Mouse (Mus musculus) urinary bladder, adult 2 months (tissue): ENCODE results near the gene Tubg2. TPM values are rescaled to one million over a fixed set of nuclear protein-coding genes. Genes with fewer than 3 reads are reported as not detected.
"Not testable (repeated sequence)": the region's sequence is repeated elsewhere in the genome, so short reads cannot be mapped to it uniquely, and the experiment has no call there.

Source experiments
- DNase-seq: peaks from one replicate; pipeline ENCODE4 v3.0.0; 2022; ENCODE audit warnings: low spot score
- polyA plus RNA-seq: library from polyadenylated mRNA; depleted of rRNA; stranded (reverse); fragments of >200 nt; gene quantifications from 2 replicates; pipeline ENCODE4 v1.2.3, GENCODE M21; 2012; rRNA removed

The Tubg2 gene
- 3.3 and 5.0 TPM in 2 replicates for polyA plus RNA-seq

- DNase-seq: no peak
These were observed at the start of gene Tubg2 for GRCm38 (mm10) chr11:101155728-101156371. TSS of gene Tubg2 (plus strand) at chr11:101155907.

DNA sequence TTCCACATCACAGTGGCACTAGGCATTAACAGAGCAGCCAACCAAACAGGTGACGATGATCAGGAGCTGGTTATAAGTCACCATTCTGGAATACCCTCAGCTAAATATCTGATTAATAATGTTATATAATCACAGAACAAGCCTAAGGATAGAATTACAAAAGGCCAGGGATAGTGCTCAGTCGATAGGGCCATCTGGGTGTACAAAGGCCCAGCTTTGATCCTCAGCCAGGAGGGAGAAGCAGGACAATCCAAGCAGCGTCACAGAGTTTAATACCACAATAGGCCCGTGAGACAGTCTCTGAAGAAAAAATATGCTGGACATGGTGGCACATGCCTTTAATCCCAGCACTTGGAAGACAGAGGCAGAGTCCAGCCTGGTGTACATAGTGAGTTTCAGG is 46.4 kb upstream of the Tubg2 start:
- DNase-seq: no peak

DNA sequence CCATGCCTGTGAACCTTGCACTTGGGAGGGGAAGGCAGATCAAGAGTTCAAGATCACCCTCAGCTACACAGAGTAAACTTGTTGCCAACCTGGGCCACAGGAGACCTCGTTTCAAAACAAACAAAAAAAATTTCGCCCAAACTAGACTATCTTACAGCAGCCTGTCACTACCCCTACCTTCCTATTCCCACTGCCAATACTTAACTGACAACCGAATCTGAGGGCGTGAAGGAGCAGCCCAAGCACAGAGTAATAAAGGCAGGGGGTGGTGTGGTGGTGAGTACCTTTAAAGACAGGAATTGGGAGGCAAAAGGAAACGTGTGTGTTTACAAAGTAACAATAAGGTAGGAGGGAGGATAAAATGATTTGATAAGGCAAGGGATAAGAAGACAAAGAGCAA is 45.0 kb upstream of the Tubg2 start:
- no peak for DNase-seq

DNA sequence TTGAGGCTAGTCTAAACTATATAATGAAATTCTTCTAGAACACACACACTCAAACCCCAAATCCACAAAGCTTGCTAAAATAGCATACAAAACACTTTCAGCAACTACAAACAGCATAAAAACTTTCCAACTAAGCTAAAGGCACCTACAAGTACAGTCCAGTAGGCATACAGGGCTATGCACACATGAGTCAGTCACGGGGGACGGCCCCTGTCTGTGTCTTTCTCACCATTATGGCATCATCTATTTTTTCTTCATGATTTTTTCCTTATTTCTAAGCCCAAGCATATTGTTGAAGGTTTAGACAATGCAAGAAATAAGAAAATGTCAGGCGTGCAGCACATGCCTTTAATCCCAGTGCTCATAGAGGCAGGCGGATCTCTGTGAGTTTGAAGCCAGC is 44.5 kb upstream of the Tubg2 start:
- DNase-seq: no peak

DNA sequence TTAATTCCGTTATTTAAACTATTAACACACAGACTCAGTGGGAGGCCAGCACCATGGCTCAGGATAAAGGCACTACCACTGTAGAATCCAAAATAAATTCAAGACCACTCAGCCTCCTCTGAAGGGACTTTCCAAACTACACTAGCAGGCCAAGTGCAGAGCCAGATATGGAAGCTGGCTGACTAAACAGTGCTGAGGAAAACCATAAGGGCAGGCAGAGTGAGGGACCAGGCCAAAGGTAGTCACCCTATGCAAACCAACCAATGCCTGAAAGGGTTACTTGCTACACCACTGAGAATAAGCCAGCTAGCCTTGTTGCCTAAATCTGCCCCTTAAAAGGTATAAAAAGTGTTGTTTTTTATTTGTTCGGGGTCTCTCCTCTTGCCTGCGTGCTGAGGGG is 43.5 kb upstream of the Tubg2 start:
- DNase-seq: no peak

DNA sequence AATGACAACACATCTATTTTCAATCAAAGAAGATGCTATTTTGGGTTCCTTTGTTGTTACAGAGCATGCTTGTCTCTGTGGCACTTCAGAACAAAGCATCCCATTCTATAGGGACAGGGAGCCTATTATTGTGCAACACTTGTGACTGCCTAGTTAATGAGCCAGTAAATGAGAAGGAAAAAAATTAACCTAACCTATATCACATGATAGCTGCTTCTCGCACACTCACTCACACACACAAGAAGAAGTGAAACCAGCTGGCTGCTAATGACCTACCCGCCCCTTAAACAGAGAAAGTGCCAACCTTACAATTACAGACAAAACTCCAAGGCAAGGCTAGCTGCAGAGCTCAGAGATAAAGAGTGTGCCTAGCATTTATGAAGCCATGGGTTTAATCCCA is 40.1 kb upstream of the Tubg2 start:
- no peak for DNase-seq

DNA sequence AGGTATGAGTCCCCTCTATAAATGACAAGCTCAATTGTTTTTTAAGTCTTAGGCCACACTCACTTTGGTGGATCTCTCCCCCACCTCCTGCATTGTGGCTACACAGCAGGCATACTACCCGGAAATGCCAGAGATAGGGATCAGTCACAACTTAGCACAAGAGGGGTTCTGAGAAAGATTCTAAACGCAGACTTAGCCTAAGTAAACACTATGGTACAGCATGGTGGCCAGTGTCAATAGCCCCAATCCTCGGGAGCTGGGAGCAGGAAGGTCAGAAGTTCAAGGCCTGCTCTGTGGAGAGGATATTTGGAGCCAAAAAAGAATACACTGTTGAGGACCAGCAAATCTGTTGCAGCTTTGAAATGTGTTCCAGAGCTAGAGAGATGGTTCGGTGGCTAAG is 37.6 kb upstream of the Tubg2 start:
- DNase-seq: no peak

DNA sequence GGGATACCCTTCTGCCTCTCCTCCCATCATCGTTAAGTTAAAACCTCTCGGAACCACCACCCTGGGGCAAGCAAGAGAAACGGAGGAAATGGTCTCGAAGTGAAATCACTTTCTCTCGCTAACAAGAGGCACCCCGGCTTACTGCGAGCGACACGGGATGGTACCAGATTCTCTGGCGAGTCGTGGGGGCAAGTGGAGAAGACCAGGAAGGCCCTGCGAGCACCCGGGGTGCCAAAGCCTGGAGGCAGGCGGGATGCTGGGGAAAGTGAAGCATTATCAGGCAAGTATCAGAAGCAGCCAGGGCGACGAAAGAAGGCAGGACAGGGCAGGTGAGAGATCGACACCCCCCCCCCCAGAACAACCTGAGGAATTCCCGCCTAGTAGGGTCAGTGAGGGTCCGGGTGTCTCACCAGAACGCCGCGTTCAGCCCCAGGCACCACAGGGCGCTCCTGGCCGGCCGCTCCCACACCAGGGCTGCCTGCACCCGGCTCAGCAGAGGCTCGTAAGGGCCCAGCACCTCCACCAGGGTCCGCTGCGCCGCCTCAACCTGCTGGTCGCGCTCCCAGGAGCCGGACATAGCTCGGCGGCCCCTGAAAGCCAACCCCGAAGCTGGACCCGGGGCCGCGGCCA is 36.5 kb upstream of the Tubg2 start:
- no peak for DNase-seq

GRCm38 (mm10) chr11:101119761-101120544 is 35.8 kb upstream of the Tubg2 start, which contains the start of the genes Retreg3 and Tubg1:
TSS of gene Retreg3 (minus strand) at chr11:101119893.
TSS of gene Tubg1 (plus strand) at chr11:101119938.
- peak; percentile 97 for DNase-seq

- no peak for DNase-seq
These were observed 35.0 kb upstream of the Tubg2 start for GRCm38 (mm10) chr11:101120545-101121188.

DNA sequence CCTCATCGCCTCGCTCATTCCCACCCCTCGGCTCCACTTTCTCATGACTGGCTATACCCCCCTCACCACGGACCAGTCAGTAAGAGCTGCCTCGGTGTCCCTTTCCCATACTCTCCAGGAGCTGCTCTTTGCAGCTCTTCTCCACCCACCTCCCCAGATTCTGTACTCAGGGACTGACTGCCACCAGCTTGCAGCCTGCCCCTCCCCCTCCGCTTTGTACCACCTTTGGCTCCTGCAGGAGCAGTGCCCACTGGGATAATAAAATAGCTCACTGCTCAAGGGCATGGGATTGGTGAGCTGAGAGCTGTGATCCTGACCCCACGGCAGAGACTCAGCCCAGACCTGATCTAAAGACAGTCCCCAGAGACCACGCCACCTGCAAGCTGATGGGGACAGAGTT is 31.2 kb upstream of the Tubg2 start:
- not testable (repeated sequence) for DNase-seq

- not testable (repeated sequence) for DNase-seq
These were observed 30.7 kb upstream of the Tubg2 start for GRCm38 (mm10) chr11:101125008-101125407.

GRCm38 (mm10) chr11:101127075-101127474 is 28.6 kb upstream of the Tubg2 start:
- DNase-seq: no peak

GRCm38 (mm10) chr11:101128996-101129577 is 26.6 kb upstream of the Tubg2 start:
- no peak for DNase-seq

- no peak for DNase-seq
These were observed 25.5 kb upstream of the Tubg2 start for GRCm38 (mm10) chr11:101130056-101130756.

DNA sequence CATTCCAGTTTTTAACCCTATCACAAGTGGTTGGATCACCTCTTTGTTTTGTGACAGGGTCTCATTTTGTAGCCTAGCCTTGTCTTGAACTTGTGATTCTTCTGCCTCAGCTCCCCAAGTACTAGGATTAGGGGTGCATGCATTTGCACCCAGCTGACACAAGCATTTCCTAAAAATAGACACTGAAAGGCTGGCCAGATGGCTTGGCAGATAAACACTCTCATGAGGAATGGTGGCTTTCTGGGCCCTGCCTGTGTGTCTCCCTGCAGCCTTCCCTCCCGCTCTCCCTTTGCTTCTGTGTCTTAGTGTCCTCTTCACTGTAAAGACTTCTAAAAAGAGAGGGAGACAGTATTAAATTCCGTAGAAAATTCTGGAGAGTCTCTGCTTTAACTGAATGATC is 24.5 kb upstream of the Tubg2 start:
- no peak for DNase-seq

GRCm38 (mm10) chr11:101131701-101132100 is 24.0 kb upstream of the Tubg2 start:
- DNase-seq: no peak

- no peak for DNase-seq
These were observed 22.7 kb upstream of the Tubg2 start for GRCm38 (mm10) chr11:101133037-101133436.

DNA sequence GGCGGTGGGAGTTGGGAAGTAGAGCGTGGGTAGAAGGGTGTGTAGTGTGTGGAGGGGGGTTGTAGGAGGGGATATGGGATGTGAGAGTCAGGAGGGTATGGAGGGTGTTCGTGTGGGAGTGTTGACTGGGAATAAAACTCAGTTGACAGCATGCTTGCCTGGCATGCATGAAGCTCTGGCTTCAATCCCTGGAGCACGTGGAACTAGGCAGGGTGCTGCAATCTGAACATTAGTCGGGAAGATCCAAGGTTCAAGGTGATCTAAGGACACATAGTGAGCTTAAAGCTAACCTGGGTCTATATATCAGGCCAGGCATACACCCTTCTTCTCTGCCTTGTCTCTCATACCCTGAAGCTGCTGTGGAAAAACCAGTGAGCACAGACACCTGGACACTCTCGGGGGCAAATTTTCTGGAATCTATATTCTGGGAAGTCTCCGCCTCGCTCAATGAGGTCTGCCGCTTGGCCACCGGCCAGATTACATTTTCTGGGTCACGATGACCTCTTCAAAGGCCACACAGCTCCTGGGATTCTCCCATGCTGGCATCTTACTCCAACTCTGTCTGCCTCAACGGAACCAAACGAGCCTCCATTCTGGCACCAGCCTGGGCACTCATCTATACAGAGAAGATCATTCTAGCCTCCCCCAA is 21.4 kb upstream of the Tubg2 start:
- DNase-seq: no peak

DNA sequence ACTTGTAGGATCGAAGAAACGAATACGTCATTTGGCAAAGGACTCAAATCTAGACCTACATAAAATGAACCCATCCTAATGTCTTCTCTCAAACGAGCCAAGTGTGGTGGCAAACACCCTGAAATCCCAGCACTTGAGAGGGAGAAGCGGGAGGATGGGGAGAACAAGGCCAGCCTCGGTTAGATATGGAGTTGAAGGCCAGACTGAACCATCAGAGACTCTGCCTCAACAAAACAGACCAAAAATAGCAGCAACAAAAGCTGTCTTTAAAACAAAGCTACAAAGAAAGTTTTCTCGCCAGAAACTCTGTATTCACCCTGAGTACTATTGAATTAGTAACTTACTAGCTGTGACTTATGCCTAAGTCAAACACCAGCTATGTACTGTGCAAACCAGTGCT is 18.7 kb upstream of the Tubg2 start:
- DNase-seq: no peak
